Mouse (Mus musculus) olfactory bulb, adult 2 months (tissue): ENCODE results near the gene Plk3.

Experiments
- CTCF ChIP-seq: fragments of 200-500 bp; IDR thresholded peaks from 2 replicates; pipeline ENCODE4 v1.5.1; 2012; ENCODE audit warnings: low read depth, mild to moderate bottlenecking, low read length, moderate library complexity; ENCODE audit not compliant: insufficient read depth
- POLR2A ChIP-seq: fragments of 200-500 bp; IDR thresholded peaks from 2 replicates; pipeline ENCODE4 v1.6.1; 2012; ENCODE audit warnings: mild to moderate bottlenecking, low read depth, low read length, moderate library complexity; ENCODE audit not compliant: insufficient read depth

GRCm38 (mm10) chr4:117119636-117120035 is 14.1 kb downstream of the Plk3 start:
- TF ChIP-seq CTCF = no peak
- no peak for TF ChIP-seq POLR2A
